Mouse (Mus musculus): ENCODE data around the gene Dync1i2. TPM values are rescaled to one million over a fixed set of nuclear protein-coding genes. Genes with fewer than 3 reads are reported as not detected.

Dync1i2 gene
- 10 to 100 TPM; 63.8 to 69.8 TPM for total RNA-seq (2023)

GRCm38 (mm10) chr2:71211591-71212359, at the start of gene Dync1i2:
Gene Dync1i2, plus strand, starts transcription at chr2:71211706.

Other genes starting within 250 kb of the Dync1i2 start
- gene Dcaf17, start 156.4 kb upstream of the Dync1i2 start, total RNA-seq (2023) = 10 to 100 TPM; 20.9 to 24.2 TPM
- 10 to 100 TPM; 41.7 to 45.7 TPM for gene Mettl8, start 156.1 kb upstream of the Dync1i2 start, total RNA-seq (2023)
- under 1 TPM; 0.44 to 0.47 TPM for gene Cybrd1, start 93.8 kb upstream of the Dync1i2 start, total RNA-seq (2023)
- gene Slc25a12, start 156.0 kb downstream of the Dync1i2 start, total RNA-seq (2023) = 10 to 100 TPM; 63.1 to 76.2 TPM
- gene Hat1, start 177.3 kb downstream of the Dync1i2 start, total RNA-seq (2023) = 10 to 100 TPM; 24.3 to 26.4 TPM
- 10 to 100 TPM; 32.6 to 32.8 TPM for gene Metap1d, start 241.6 kb downstream of the Dync1i2 start, total RNA-seq (2023)